Mouse (Mus musculus) liver (tissue): ENCODE data around the gene Gm5640.
"Not testable (repeated sequence)": the region's sequence is repeated elsewhere in the genome, so short reads cannot be mapped to it uniquely, and the experiment has no call there.

Experiments
- DNase-seq: peaks from one replicate; pipeline ENCODE4 v3.0.0-alpha.2; 2020; ENCODE audit warnings: mixed read lengths

Gene Gm5640

GRCm38 (mm10) chrX:74645466-74646323 lies at the start of gene Gm5640:
Gene Gm5640 (minus strand): TSS chrX:74645635.
- DNase-seq, result not testable (repeated sequence)

GRCm38 (mm10) chrX:74646393-74646792 lies 958 bp upstream of the Gm5640 start:
- DNase-seq, result not testable (repeated sequence)

- no peak for DNase-seq
These were observed 53.1 kb downstream of the Gm5640 start, which contains the start of gene Olfr1325 for GRCm38 (mm10) chrX:74592379-74592778. Gene Olfr1325 (plus strand): TSS chrX:74592679.
